Mouse (Mus musculus) liver, adult 2 months (tissue): ENCODE measurements at regions not wholly inside any gene's neighbourhood (a gene's known extent, or its start where the extent isn't known, plus 50 kb on each side); places are given as distances from the start of the nearest gene placed in this dataset.
"Not testable (repeated sequence)": the region's sequence is repeated elsewhere in the genome, so short reads cannot be mapped to it uniquely, and the experiment has no call there.

Experiments
- DNase-seq: peaks from one replicate; pipeline ENCODE4 v3.0.0-alpha.2; 2011; ENCODE audit warnings: low read depth, low spot score; ENCODE audit errors: extremely low read depth
- H3K27ac ChIP-seq: fragments of 200-500 bp; replicated peaks from 2 replicates; pipeline ENCODE4 v1.5.1; 2012; ENCODE audit warnings: low read depth, mild to moderate bottlenecking, control low read depth, inconsistent platforms, low read length; ENCODE audit not compliant: insufficient read depth
- H3K27me3 ChIP-seq: fragments of 200-500 bp; 2 replicates; pipeline ENCODE4 v1.6.1; 2012; ENCODE audit warnings: mild to moderate bottlenecking, moderate library complexity, low read length, inconsistent platforms; ENCODE audit not compliant: control insufficient read depth, insufficient read depth
- H3K36me3 ChIP-seq: fragments of 200-500 bp; 2 replicates; pipeline ENCODE4 v1.6.1; 2012; ENCODE audit warnings: low read length, inconsistent platforms; ENCODE audit not compliant: control insufficient read depth, insufficient read depth
- H3K4me1 ChIP-seq: fragments of 200-500 bp; 2 replicates; pipeline ENCODE4 v1.6.1; 2011; ENCODE audit warnings: low read length; ENCODE audit not compliant: control insufficient read depth, insufficient read depth
- H3K4me3 ChIP-seq: fragments of 200-500 bp; 2 replicates; pipeline ENCODE4 v1.5.1; 2011; ENCODE audit warnings: low read depth, mild to moderate bottlenecking, control low read depth, low read length, moderate library complexity; ENCODE audit not compliant: insufficient read depth
- H3K79me2 ChIP-seq: fragments of 200-500 bp; 2 replicates; pipeline ENCODE4 v1.6.1; 2012; ENCODE audit warnings: inconsistent platforms, mild to moderate bottlenecking, low read length, moderate library complexity; ENCODE audit not compliant: control insufficient read depth, insufficient read depth
- H3K9ac ChIP-seq: fragments of 200-500 bp; 2 replicates; pipeline ENCODE4 v1.6.1; 2012; ENCODE audit warnings: low read depth, mild to moderate bottlenecking, control low read depth, inconsistent platforms, low read length
- CTCF ChIP-seq: fragments of 200-500 bp; IDR thresholded peaks from 2 replicates; pipeline ENCODE4 v1.5.1; 2011; ENCODE audit warnings: low read depth, low read length, control low read depth
- POLR2A ChIP-seq: fragments of 200-500 bp; IDR thresholded peaks from 2 replicates; pipeline ENCODE4 v1.6.1; 2011; ENCODE audit warnings: low read length, control low read depth; ENCODE audit not compliant: insufficient read depth; ENCODE audit errors: extremely low read depth
- WGBS: fragments of 180-500 bp; shearing (Covaris S2); methylation state at CpG from one replicate; pipeline ENCODE4 v1.1.7; 2018; 5-methylcytosine and 5-hydroxymethylcytosine counted together

DNA sequence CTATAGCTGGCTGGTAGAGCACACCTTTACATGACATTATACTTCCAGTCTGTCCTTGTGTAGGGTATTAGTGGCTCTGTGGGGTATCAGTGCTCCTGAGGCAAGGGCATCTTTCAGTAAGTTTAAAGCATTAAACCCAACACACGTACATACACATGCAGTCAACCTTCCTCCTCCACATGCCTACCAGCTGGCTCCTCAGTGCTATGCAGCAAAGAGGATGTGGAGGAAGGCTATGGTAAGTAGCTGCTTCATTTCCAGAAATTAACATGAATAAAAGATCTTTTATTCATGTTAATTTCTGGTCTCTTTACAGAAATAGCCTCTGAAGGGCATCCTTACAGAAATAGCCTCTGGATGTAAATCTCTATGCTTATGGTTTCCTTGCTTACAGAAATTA lies 140.1 kb upstream of the Zranb2 start:
- no peaks in the 10 kb centered on the region for H3K4me1 ChIP-seq
- 65% methylated on average over 1 of the region's 1 CpGs for WGBS
- H3K9ac ChIP-seq: no peak overlapping the region
- H3K4me3 ChIP-seq: no peak overlapping the region
- no peak for TF ChIP-seq POLR2A
- TF ChIP-seq CTCF: no peak
- no peaks in the 10 kb centered on the region for H3K36me3 ChIP-seq
- H3K27me3 ChIP-seq: no peaks in the 10 kb centered on the region
- H3K27ac ChIP-seq: no peak overlapping the region
- no peak for DNase-seq
- H3K79me2 ChIP-seq: no peaks in the 10 kb centered on the region

DNA sequence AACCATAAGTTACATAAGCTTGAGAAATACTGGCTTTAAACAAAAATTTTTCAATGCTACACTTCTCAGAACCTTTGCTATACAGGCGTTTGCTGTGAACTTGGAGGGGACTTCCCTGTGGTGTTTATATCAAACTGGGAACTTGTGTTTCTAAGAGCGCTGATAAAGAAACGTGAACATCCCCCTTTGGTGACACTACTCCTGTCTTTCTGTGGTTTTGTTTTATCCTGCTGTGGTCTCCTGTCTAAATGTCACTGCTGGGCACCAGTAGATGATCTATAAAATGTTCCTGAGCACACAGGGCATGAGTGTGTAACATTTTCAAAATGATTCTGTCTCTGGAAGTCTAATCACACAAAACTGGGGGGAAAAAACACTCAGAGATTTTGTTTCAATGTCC lies 134.1 kb upstream of the Zranb2 start:
- 63% methylated on average over 3 of the region's 3 CpGs for WGBS
- Histone ChIP-seq H3K27ac (no peak overlapping the region), H3K4me1 (no peaks in the 10 kb centered on the region), H3K27me3 (no peaks in the 10 kb centered on the region), H3K9ac (no peak overlapping the region), H3K4me3 (no peak overlapping the region), H3K79me2 (no peaks in the 10 kb centered on the region), H3K36me3 (no peaks in the 10 kb centered on the region)
- no peak for DNase-seq
- TF ChIP-seq CTCF (no peak), POLR2A (no peak)

DNA sequence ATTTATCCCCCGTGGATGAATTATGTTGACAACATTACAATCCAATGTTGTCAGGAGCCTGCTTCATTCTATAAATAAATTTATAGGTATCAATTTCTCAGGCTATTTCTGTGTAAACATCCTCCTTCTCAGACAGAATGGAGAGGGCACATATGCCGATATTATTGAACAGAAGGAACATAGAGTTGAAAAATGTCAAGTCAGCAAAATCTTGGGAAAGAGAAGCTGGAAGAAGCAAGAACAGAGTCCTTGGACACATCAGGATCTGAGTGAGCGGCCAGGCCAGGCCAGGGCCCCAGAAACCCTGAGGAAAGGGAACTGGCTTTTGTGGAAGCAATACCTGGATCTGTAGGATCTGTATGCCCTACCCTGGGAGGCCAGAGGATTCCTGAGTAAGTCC lies 129.9 kb upstream of the Zranb2 start:
- TF ChIP-seq POLR2A (no peak), CTCF (no peak)
- WGBS: 87% methylated on average over 3 of the region's 3 CpGs
- H3K79me2 ChIP-seq: no peaks in the 10 kb centered on the region
- H3K9ac ChIP-seq: no peak overlapping the region
- no peak for DNase-seq
- no peak overlapping the region for H3K27ac ChIP-seq
- no peak overlapping the region for H3K4me3 ChIP-seq
- no peaks in the 10 kb centered on the region for H3K36me3 ChIP-seq
- no peaks in the 10 kb centered on the region for H3K27me3 ChIP-seq
- H3K4me1 ChIP-seq: no peaks in the 10 kb centered on the region

DNA sequence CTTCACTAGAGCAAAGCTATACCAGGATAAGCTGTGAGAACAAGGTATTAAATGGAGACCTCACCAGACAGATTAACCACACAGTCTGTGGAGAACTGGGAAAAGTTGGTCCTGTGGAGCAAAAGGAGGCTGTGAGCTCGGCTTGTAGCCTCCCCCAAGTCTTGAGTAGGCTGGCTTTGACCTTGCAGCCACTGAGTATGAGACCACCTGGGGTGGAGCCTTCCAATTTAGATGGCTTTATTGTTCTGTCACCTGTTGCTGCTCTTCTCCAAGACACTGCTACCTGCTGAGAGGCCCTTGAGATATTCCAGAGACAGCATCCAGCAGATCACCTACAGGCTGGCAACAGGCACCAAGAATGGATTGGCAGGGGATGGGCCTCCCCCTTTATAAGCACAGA lies 110.5 kb upstream of the Zranb2 start:
- H3K79me2 ChIP-seq, H3K9ac ChIP-seq, H3K4me3 ChIP-seq, H3K27ac ChIP-seq, H3K27me3 ChIP-seq, DNase-seq, H3K36me3 ChIP-seq, H3K4me1 ChIP-seq: not testable (repeated sequence)
- WGBS: 43% methylated on average over 1 of the region's 1 CpGs

DNA sequence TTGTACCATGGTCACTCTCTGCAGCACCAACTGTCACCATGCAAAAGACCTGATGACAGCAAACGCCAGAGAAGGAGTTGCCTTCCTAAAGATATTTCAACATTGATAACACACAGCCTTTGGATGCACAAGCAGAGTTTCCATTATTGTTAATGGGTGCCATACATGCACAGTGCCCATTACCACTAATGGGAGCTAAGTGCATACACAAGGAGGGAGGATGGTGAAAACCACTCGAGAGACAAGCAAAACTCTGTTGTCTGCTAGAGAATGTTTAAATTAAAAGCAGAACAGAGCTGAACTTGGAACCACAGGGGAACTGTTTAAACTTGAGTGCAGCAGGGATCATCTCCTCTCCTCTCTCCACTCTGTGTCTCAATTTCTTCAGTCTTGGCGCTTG lies 107.2 kb upstream of the Zranb2 start:
- no peak overlapping the region for H3K4me3 ChIP-seq
- no peaks in the 10 kb centered on the region for H3K27me3 ChIP-seq
- H3K9ac ChIP-seq: no peak overlapping the region
- H3K27ac ChIP-seq: no peak overlapping the region
- no peaks in the 10 kb centered on the region for H3K36me3 ChIP-seq
- H3K4me1 ChIP-seq: no peaks in the 10 kb centered on the region
- WGBS: 56% methylated on average over 3 of the region's 3 CpGs
- no peaks in the 10 kb centered on the region for H3K79me2 ChIP-seq
- DNase-seq: no peak
- TF ChIP-seq POLR2A (no peak), CTCF (no peak)

DNA sequence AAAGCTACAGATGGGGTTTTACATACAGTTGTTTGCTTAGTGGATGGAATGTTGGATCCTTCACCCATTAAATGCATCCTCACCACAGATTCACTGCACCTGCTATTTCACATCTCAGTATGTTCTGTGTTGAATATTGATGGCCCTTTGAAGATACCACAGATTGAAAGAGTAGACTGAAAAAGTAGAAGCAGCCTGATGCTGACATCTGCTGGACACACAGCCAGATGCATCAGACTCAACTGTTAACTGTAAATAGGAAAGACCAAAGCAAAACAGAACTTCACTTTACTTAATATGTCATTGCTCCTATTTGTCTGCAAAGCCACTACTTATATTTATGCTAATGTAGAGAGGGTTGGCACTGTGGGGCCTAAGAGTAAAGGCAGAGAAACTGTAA lies 84.2 kb upstream of the Zranb2 start:
- H3K36me3 ChIP-seq: no peaks in the 10 kb centered on the region
- H3K9ac ChIP-seq: no peak overlapping the region
- no peaks in the 10 kb centered on the region for H3K4me1 ChIP-seq
- DNase-seq: no peak
- H3K79me2 ChIP-seq: no peaks in the 10 kb centered on the region
- TF ChIP-seq POLR2A: no peak
- TF ChIP-seq CTCF: no peak
- no peaks in the 10 kb centered on the region for H3K27me3 ChIP-seq
- no peak overlapping the region for H3K27ac ChIP-seq
- H3K4me3 ChIP-seq: no peak overlapping the region
